Mouse (Mus musculus) embryonic facial prominence, embryonic 15.5 days (tissue): ENCODE measurements around the gene 1700001C19Rik. TPM values are rescaled to one million over a fixed set of nuclear protein-coding genes. Genes with fewer than 3 reads are reported as not detected.

Experiments
- ATAC-seq: fragments of 200-750 bp; cut with Nextera tagmentation; 2 replicates; pipeline ENCODE4 v1.8.0; 2017; ENCODE audit warnings: low read depth, moderate TSS enrichment; ENCODE audit not compliant: insufficient number of reproducible peaks, low FRiP score, low TSS enrichment
- H3K27ac ChIP-seq: fragments of 300-500 bp; sonication (generic); replicated peaks from 2 replicates; pipeline ENCODE4 v1.5.1; 2015; ENCODE audit warnings: mild to moderate bottlenecking, inconsistent platforms
- H3K27me3 ChIP-seq: fragments of 300-500 bp; sonication (generic); 2 replicates; pipeline ENCODE4 v1.6.1; 2015; ENCODE audit warnings: inconsistent platforms
- H3K36me3 ChIP-seq: fragments of 300-500 bp; sonication (generic); 2 replicates; pipeline ENCODE4 v1.6.1; 2015; ENCODE audit warnings: mild to moderate bottlenecking, inconsistent platforms
- H3K4me1 ChIP-seq: fragments of 300-500 bp; sonication (generic); 2 replicates; pipeline ENCODE4 v1.6.1; 2015; ENCODE audit warnings: inconsistent platforms
- H3K4me2 ChIP-seq: fragments of 300-500 bp; sonication (generic); replicated peaks from 2 replicates; pipeline ENCODE4 v1.6.1; 2015; ENCODE audit warnings: mild to moderate bottlenecking, inconsistent platforms
- H3K4me3 ChIP-seq: fragments of 300-500 bp; sonication (generic); replicated peaks from 2 replicates; pipeline ENCODE4 v1.5.1; 2015; ENCODE audit warnings: mild to moderate bottlenecking, inconsistent platforms
- H3K9ac ChIP-seq: fragments of 300-500 bp; sonication (generic); 2 replicates; pipeline ENCODE4 v1.6.1; 2015; ENCODE audit warnings: inconsistent platforms
- H3K9me3 ChIP-seq: fragments of 300-500 bp; sonication (generic); replicated peaks from 2 replicates; pipeline ENCODE4 v1.6.1; 2016; ENCODE audit warnings: inconsistent platforms
- WGBS: fragments of 180-500 bp; shearing (Covaris S2); methylation state at CpG from one replicate; pipeline ENCODE4 v1.1.7; 2015; 5-methylcytosine and 5-hydroxymethylcytosine counted together
- polyA plus RNA-seq: library from polyadenylated mRNA; unstranded; fragments of >200 nt; fragmentation: Nextera tagmentation; extraction: Ambion mirVana; gene quantifications from 2 replicates; pipeline ENCODE4 v1.2.1, GENCODE M21; 2015

The 1700001C19Rik gene
- polyA plus RNA-seq, 1 experiment from 2014 or later = 0.31 TPM

- Histone ChIP-seq H3K27me3 (peaks cover 19% of the 10 kb centered on the region), H3K36me3 (no peaks in the 10 kb centered on the region), H3K4me2 (peak overlapping the region; percentile 57), H3K4me1 (peaks cover 18% of the 10 kb centered on the region), H3K9ac (no peak overlapping the region), H3K27ac (no peak overlapping the region), H3K4me3 (peak overlapping the region; percentile 40), H3K9me3 (no peaks in the 10 kb centered on the region)
- 2% methylated on average over 20 of the region's 20 CpGs for WGBS
- ATAC-seq = peak; percentile 73
These were observed 41.7 kb downstream of the 1700001C19Rik start for GRCm38 (mm10) chr17:47395376-47395913.

- Histone ChIP-seq H3K36me3 (no peaks in the 10 kb centered on the region), H3K4me2 (peak overlapping the region; percentile 57), H3K27ac (no peak overlapping the region), H3K4me3 (peak overlapping the region; percentile 40), H3K9ac (no peak overlapping the region), H3K9me3 (no peaks in the 10 kb centered on the region), H3K4me1 (peaks cover 18% of the 10 kb centered on the region), H3K27me3 (peaks cover 19% of the 10 kb centered on the region)
- ATAC-seq = no peak
- WGBS = 16% methylated on average over 24 of the region's 24 CpGs
These were observed 42.8 kb downstream of the 1700001C19Rik start for GRCm38 (mm10) chr17:47394223-47394869.

- Histone ChIP-seq H3K27ac (no peak overlapping the region), H3K4me3 (no peak overlapping the region), H3K36me3 (no peaks in the 10 kb centered on the region), H3K4me1 (no peaks in the 10 kb centered on the region), H3K9ac (no peak overlapping the region), H3K4me2 (no peak overlapping the region), H3K9me3 (no peaks in the 10 kb centered on the region), H3K27me3 (no peaks in the 10 kb centered on the region)
- 59% methylated on average over 4 of the region's 4 CpGs for WGBS
- ATAC-seq = no peak
These were observed 50.5 kb downstream of the 1700001C19Rik start for GRCm38 (mm10) chr17:47386649-47387048.

- 45% methylated on average over 10 of the region's 10 CpGs for WGBS
- H3K9me3 ChIP-seq = no peaks in the 10 kb centered on the region
- no peak for ATAC-seq
- no peaks in the 10 kb centered on the region for H3K4me1 ChIP-seq
- no peak within 1 kb of the TSS for H3K4me2 ChIP-seq
- no peaks in the 10 kb centered on the region for H3K27me3 ChIP-seq
- H3K27ac ChIP-seq = no peak within 1 kb of the TSS
- H3K4me3 ChIP-seq = no peak within 1 kb of the TSS
- H3K36me3 ChIP-seq = peaks cover 13% of the 10 kb centered on the region; the same call in 1 of the 2 replicates
- no peak within 1 kb of the TSS for H3K9ac ChIP-seq
These were observed 52.0 kb downstream of the 1700001C19Rik start, which contains the start of gene Guca1b for GRCm38 (mm10) chr17:47385145-47385544. Guca1b (plus strand) TSS chr17:47385393.

- no peak overlapping the region for H3K4me3 ChIP-seq
- H3K36me3 ChIP-seq = peaks cover 23% of the 10 kb centered on the region
- H3K9me3 ChIP-seq = no peaks in the 10 kb centered on the region
- no peaks in the 10 kb centered on the region for H3K27me3 ChIP-seq
- H3K4me1 ChIP-seq = no peaks in the 10 kb centered on the region
- 91% methylated on average over 3 of the region's 3 CpGs for WGBS
- no peak overlapping the region for H3K9ac ChIP-seq
- ATAC-seq = no peak
- H3K4me2 ChIP-seq = no peak overlapping the region
- no peak overlapping the region for H3K27ac ChIP-seq
These were observed 53.1 kb downstream of the 1700001C19Rik start for GRCm38 (mm10) chr17:47384064-47384463.

- H3K36me3 ChIP-seq = peaks cover 30% of the 10 kb centered on the region
- H3K4me3 ChIP-seq = no peak overlapping the region
- H3K4me1 ChIP-seq = no peaks in the 10 kb centered on the region
- no peak overlapping the region for H3K27ac ChIP-seq
- H3K27me3 ChIP-seq = no peaks in the 10 kb centered on the region
- 81% methylated on average over 4 of the region's 4 CpGs for WGBS
- H3K4me2 ChIP-seq = no peak overlapping the region
- no peak for ATAC-seq
- no peaks in the 10 kb centered on the region for H3K9me3 ChIP-seq
- no peak overlapping the region for H3K9ac ChIP-seq
These were observed 53.9 kb downstream of the 1700001C19Rik start for GRCm38 (mm10) chr17:47383266-47383665.

- Histone ChIP-seq H3K36me3 (peaks cover 41% of the 10 kb centered on the region), H3K9me3 (no peaks in the 10 kb centered on the region), H3K4me3 (no peak overlapping the region), H3K27me3 (no peaks in the 10 kb centered on the region), H3K27ac (no peak overlapping the region), H3K9ac (no peak overlapping the region), H3K4me1 (no peaks in the 10 kb centered on the region), H3K4me2 (no peak overlapping the region)
- 80% methylated on average over 11 of the region's 11 CpGs for WGBS
- no peak for ATAC-seq
These were observed 55.3 kb downstream of the 1700001C19Rik start for GRCm38 (mm10) chr17:47381917-47382316.

- no peak for ATAC-seq
- H3K9ac ChIP-seq = no peak overlapping the region
- H3K27ac ChIP-seq = no peak overlapping the region
- no peak overlapping the region for H3K4me2 ChIP-seq
- 85% methylated on average over 15 of the region's 15 CpGs for WGBS
- no peaks in the 10 kb centered on the region for H3K9me3 ChIP-seq
- no peaks in the 10 kb centered on the region for H3K4me1 ChIP-seq
- H3K4me3 ChIP-seq = no peak overlapping the region
- peaks cover 74% of the 10 kb centered on the region for H3K36me3 ChIP-seq
- no peaks in the 10 kb centered on the region for H3K27me3 ChIP-seq
These were observed 59.0 kb downstream of the 1700001C19Rik start for GRCm38 (mm10) chr17:47378133-47378532.

- Histone ChIP-seq H3K4me3 (no peak overlapping the region), H3K4me1 (no peaks in the 10 kb centered on the region), H3K27me3 (no peaks in the 10 kb centered on the region), H3K9ac (no peak overlapping the region), H3K27ac (no peak overlapping the region), H3K36me3 (peaks cover 85% of the 10 kb centered on the region), H3K4me2 (no peak overlapping the region), H3K9me3 (no peaks in the 10 kb centered on the region)
- 74% methylated on average over 6 of the region's 6 CpGs for WGBS
- ATAC-seq = no peak
These were observed 60.3 kb downstream of the 1700001C19Rik start for GRCm38 (mm10) chr17:47376779-47377280.

- ATAC-seq = no peak
- H3K27ac ChIP-seq = no peak overlapping the region
- H3K4me3 ChIP-seq = no peak overlapping the region
- WGBS = 44% methylated on average over 6 of the region's 6 CpGs
- peaks cover 12% of the 10 kb centered on the region for H3K4me1 ChIP-seq
- H3K9me3 ChIP-seq = no peaks in the 10 kb centered on the region
- no peak overlapping the region for H3K4me2 ChIP-seq
- H3K36me3 ChIP-seq = peaks cover 61% of the 10 kb centered on the region
- no peaks in the 10 kb centered on the region for H3K27me3 ChIP-seq
- H3K9ac ChIP-seq = no peak overlapping the region
These were observed 63.2 kb downstream of the 1700001C19Rik start for GRCm38 (mm10) chr17:47373991-47374390.

- 4% methylated on average over 4 of the region's 4 CpGs for WGBS
- Histone ChIP-seq H3K27ac (no peak overlapping the region), H3K9me3 (no peaks in the 10 kb centered on the region), H3K4me3 (no peak overlapping the region), H3K36me3 (peaks cover 41% of the 10 kb centered on the region), H3K4me2 (no peak overlapping the region), H3K9ac (no peak overlapping the region), H3K27me3 (0 out of 2 replicates have a peak, but pooled peaks cover 4% of the 10 kb centered on the region), H3K4me1 (peaks cover 12% of the 10 kb centered on the region)
- ATAC-seq = 0 out of 2 replicates have a peak, but pooled peaks have one; percentile 49
These were observed 65.7 kb downstream of the 1700001C19Rik start for GRCm38 (mm10) chr17:47371451-47371850.
